Mouse (Mus musculus) E14TG2a.4 (cell line): Measurements from ENCODE around the gene Ulk3.

Experiments
- CTCF ChIP-seq: conservative IDR thresholded peaks from 2 replicates; pipeline ENCODE4 v1.5.1; 2014; ENCODE audit warnings: low read length
- NANOG ChIP-seq: IDR thresholded peaks from 2 replicates; pipeline ENCODE4 v1.6.1; 2014; ENCODE audit warnings: borderline replicate concordance, low read length, mixed read lengths
- POU5F1 ChIP-seq: IDR thresholded peaks from 2 replicates; pipeline ENCODE4 v1.6.1; 2014; ENCODE audit warnings: low read length, borderline replicate concordance

- TF ChIP-seq CTCF, result no peak
- no peak for TF ChIP-seq POU5F1
- TF ChIP-seq NANOG, result no peak
Measured at GRCm38 (mm10) chr9:57600620-57601352, 11.5 kb downstream of the Ulk3 start.
